Mouse (Mus musculus) liver, embryonic 14.5 days (tissue): ENCODE data around the gene Tnfrsf12a.

Experiments used
- CTCF ChIP-seq: IDR thresholded peaks from 2 replicates; pipeline ENCODE4 v1.5.1; 2016; ENCODE audit warnings: antibody characterized with exemption, low read depth, control low read depth
- EP300 ChIP-seq: IDR thresholded peaks from 2 replicates; pipeline ENCODE4 v1.6.1; 2016; ENCODE audit warnings: antibody characterized with exemption, low read depth

- TF ChIP-seq CTCF: no peak
- no peak for TF ChIP-seq EP300
Observed at GRCm38 (mm10) chr17:23674271-23674952, 2.9 kb downstream of the Tnfrsf12a start.
